Mouse (Mus musculus) bone marrow macrophage, adult 2 months (primary cell): ENCODE results near the gene Ascl3. TPM values are rescaled to one million over a fixed set of nuclear protein-coding genes. Genes with fewer than 3 reads are reported as not detected.
A peak's percentile ranks its signal among the peaks of the same experiment; 100 is the strongest.

Source experiments
- H3K27ac ChIP-seq: 2 replicates; pipeline ENCODE4 v1.5.1; 2012; ENCODE audit warnings: low read depth, low read length; ENCODE audit not compliant: insufficient read depth
- H3K4me1 ChIP-seq: 2 replicates; pipeline ENCODE4 v1.6.1; 2012; ENCODE audit warnings: low read length; ENCODE audit not compliant: control insufficient read depth, insufficient read depth
- H3K4me3 ChIP-seq: 2 replicates; pipeline ENCODE4 v1.5.1; 2012; ENCODE audit warnings: mild to moderate bottlenecking, low read length, moderate library complexity; ENCODE audit not compliant: insufficient read depth
- CTCF ChIP-seq: IDR thresholded peaks from 2 replicates; pipeline ENCODE4 v1.5.1; 2012; ENCODE audit warnings: low read depth, mild to moderate bottlenecking, low read length, moderate library complexity
- POLR2A ChIP-seq: IDR thresholded peaks from 2 replicates; pipeline ENCODE4 v1.6.1; 2012; ENCODE audit warnings: mild to moderate bottlenecking, low read depth, low read length, borderline replicate concordance
- polyA plus RNA-seq: library from polyadenylated mRNA; stranded (reverse); fragments of >200 nt; gene quantifications from 2 replicates; pipeline ENCODE4 v1.2.4, GENCODE M21; 2012; ENCODE audit not compliant: missing spikeins, insufficient read depth, insufficient read length

Ascl3 gene
- polyA plus RNA-seq, 1 experiment, result not detected

DNA sequence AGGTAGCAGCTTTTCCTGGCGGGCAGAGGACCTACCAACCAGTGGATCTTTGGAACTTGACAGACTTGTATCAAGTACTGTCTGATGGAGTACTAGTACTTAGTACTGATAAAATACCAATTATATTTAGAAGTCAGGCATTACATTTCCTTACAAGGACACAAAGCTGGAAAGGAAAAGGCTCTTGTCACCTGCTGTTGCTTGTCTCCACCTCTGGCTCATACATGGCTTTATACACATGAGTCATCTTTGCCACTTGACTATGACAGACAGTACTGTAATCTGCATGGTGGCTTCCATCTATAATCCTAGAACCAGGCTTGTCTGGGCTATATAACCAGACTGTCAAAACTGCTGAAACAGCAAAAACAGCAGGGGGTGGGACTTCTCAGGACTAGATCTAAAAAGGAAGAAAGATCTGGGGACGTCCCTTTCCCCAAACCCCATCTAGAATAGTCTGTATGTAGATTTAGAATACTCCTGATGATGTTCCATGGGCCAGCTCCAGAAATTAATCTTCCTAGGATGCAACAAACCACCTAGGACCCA lies 18.0 kb downstream of the Ascl3 start:
- no peak for TF ChIP-seq CTCF
- no peak for TF ChIP-seq POLR2A

DNA sequence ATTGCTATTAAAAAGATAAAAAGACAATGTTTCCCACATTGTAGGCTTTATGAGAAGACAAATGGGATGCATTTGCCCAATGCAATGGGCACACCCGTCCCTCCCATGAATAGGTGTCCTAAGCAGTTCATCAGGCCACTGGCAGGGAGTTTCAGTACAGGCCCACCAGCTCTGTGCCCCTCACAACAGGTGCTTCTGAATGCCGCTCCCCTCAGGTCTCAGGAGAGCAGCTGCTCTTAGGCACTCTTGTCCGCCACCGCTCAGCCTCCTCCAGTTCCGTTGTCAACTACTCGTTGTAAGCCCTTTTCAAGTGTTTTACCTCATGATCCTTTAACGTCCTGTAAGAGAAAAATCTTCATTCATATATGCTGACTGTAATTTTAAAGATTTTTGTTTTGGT lies 19.3 kb downstream of the Ascl3 start:
- TF ChIP-seq POLR2A (no peak), CTCF (no peak)
- no peak overlapping the region for H3K27ac ChIP-seq
- H3K4me1 ChIP-seq, result peaks cover 24% of the 10 kb centered on the region
- H3K4me3 ChIP-seq, result no peak overlapping the region

More for the DNA sequence above, 18.0 kb downstream of the Ascl3 start:
- Histone ChIP-seq H3K27ac (no peak overlapping the region), H3K4me3 (no peak overlapping the region), H3K4me1 (peaks cover 14% of the 10 kb centered on the region)

DNA sequence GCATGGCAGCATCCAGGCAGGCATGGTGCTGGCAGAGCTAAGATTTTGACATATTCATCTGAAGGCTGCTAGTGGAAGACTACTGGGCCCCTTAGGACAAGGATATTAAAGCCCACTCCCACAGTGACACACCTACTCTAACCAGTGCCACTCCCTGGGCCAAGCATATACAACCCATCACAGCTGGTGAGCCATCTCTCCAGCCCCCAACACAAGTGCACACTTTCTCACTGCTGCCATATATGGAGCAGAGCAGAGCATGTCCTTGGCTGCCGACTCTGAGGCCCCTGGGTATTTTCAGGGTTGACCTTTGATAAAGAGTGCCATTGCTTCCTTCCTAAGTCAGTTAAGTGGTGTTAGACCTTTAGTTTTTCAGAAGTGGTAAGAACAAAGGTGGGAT lies 21.5 kb downstream of the Ascl3 start:
- no peak for TF ChIP-seq CTCF
- TF ChIP-seq POLR2A, result no peak
- H3K27ac ChIP-seq, result no peak overlapping the region

DNA sequence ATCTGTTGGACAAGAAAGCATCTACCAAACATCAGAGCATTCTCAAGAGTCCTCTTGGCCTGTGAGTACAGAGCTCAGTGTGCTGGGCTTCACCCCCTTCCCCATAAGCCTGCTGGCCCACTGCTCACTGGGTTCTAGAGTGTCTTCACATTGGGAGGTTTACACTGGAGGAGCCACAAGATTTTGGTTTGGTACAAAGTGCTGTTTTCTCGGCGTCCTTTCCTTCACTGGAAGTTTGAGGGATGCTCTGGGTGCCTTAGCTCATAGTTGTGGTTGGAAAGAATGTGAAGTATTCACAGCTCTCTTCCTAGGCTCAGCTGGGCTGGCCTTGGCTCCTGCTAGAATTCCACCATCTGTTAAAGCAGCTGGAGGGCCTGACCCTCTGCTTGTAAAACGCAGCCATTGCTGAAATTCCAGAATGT lies 22.6 kb downstream of the Ascl3 start:
- peaks cover 42% of the 10 kb centered on the region for H3K4me1 ChIP-seq
- H3K27ac ChIP-seq, result no peak overlapping the region
- no peak for TF ChIP-seq POLR2A
- H3K4me3 ChIP-seq, result no peak overlapping the region

More for the DNA sequence above, 21.5 kb downstream of the Ascl3 start:
- Histone ChIP-seq H3K4me3 (no peak overlapping the region), H3K4me1 (peaks cover 38% of the 10 kb centered on the region)

DNA sequence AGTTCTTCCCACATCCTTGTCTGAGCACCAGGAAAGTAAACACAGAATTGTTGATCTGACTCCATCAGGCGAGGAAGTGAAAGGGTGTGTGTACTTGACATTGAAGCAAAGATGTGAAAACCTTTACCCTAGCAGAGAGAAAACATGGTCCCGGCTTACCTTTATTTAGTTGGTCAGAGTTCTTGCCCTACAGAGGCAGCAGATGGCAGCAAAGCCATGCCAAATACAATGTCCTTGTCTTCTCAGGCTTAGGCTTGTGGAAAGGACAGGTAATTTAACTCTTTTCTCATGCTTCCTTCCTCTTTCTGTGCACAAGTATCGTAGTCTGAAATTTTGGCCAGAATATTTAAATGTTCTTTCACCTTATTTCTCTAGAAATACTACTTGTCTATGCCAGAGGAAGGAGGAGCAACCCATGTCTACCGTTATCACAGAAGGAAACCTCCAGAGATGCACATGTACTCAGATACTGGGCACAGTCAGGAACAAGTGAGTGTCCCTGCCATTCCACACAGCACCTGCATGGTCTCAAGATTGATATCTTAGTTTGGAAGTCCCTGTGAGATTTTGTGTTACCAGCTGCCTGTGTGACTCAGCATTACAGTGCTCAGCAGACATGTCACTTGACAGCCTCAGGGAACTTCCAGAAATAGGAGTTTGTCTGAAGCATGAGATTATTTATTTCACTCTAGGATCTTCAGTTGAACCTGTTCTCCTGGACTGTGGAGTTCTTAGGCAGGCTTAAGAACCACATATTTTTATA lies 24.3 kb downstream of the Ascl3 start:
- TF ChIP-seq POLR2A (no peak), CTCF (no peak)
- peak overlapping the region; percentile 61 for H3K27ac ChIP-seq
- peaks cover 39% of the 10 kb centered on the region for H3K4me1 ChIP-seq
- no peak overlapping the region for H3K4me3 ChIP-seq

DNA sequence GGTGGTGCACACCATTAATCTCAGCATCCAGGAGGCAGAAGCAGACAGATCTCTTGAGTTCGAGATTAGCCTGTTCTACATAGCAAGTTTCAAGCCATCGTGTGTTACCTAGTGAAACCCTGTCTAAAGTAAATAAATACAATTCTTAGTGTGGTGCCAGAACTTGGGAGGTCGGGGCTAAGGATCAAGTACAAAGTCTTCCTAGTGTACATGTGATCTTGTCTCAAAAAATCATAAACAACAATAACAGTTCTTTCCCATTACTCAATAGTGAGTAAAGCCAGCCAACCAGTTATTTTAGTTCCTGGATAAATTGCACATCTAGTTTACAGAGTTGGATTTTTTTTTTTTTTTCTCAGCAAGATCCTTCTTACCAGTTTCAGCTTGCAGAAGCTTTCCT lies 27.1 kb downstream of the Ascl3 start:
- Histone ChIP-seq H3K4me1 (peaks cover 39% of the 10 kb centered on the region), H3K4me3 (peak overlapping the region; percentile 94), H3K27ac (0 out of 2 replicates have a peak overlapping the region, but pooled peaks have one; percentile 24)
- no peak for TF ChIP-seq CTCF
- no peak for TF ChIP-seq POLR2A

DNA sequence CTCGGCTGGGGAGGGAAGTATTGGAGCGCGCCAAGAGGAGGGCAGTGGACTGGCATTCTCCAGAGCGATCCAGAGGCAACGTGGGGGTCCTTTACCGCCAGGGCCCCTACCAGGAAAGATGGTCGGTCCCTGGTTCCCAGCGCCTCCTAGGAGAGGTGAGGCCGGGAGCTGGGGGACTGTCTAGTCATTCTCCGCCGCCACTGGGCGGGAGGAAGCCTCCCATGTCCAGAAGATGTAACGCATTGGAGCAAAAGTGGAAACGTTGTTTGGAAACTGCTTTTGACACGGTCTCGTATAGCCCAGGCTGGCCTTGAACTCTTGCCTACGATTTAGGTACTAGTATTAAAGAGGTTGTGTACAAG lies 27.5 kb downstream of the Ascl3 start:
- no peak for TF ChIP-seq CTCF
- TF ChIP-seq POLR2A, result no peak
- Histone ChIP-seq H3K4me3 (peak overlapping the region; percentile 94), H3K4me1 (peaks cover 39% of the 10 kb centered on the region), H3K27ac (peak overlapping the region; percentile 68)

DNA sequence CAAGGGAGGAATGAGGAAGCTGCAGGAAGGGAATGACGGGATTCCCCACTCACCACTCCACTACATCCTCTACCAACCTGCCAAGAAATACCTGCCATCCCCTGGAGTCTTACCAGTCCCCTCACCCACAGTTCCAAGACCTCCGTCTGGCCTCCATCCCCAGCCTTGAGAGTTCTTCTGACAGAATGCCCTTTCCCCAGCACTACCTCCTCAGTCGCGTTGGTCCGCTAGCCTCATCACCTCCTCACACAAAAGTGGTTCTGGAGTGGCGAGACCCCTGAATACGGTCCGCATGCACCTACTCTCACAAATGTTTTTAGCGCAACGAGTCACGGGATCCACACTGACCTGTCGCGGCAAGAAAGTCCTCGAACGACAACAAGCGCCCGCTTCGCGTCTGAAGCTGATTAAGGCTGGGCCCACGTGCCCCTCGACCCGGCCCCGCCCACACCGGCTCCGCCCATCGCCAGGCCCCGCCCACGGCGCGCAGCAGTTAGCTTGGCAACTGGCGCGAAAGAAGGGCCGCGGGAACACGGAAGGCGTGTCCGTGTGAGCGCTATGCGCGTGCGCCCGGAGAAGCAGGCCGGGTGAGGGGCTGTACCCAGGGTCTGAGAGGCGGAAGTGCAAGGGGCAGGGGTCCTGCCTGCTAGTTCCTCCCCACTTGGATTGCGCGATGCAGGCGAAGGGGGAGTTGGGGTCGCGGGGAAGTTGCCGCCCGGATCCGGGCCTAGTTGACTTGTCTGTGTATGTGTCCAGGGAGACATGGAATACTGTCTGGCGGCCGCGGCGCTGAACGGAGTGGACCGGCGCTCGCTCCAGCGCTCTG lies 28.1 kb downstream of the Ascl3 start, which contains the start of the genes St5 and Akip1:
St5 (minus strand) TSS at position 416 of the 826 bp plus-strand sequence.
Akip1 (plus strand) TSS at position 501 of the 826 bp plus-strand sequence.
- Histone ChIP-seq H3K4me1 (peaks cover 38% of the 10 kb centered on the region), H3K27ac (peak within 1 kb of the TSS; percentile 68), H3K4me3 (peak within 1 kb of the TSS; percentile 94)

DNA sequence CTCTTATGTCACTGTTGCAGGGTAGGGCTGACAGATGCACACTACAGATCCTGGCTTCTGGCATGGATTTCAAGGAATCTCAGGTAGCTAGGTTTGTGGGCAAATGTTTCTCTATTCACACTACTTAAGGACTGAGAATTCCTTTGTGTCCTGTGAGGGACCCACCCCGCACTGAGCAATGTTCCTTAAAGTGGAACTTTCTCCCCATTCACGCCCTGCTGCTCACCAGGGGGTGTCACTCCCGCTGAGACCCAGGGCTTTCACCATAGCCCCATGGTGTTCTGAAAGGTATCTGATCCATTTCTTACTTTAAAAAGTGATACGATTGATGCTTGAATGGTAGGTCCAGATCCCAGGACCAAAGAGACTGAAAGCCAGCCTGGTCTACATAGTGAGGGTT lies 28.8 kb downstream of the Ascl3 start:
- no peak for TF ChIP-seq POLR2A
- TF ChIP-seq CTCF, result no peak
- Histone ChIP-seq H3K4me3 (no peak overlapping the region), H3K27ac (no peak overlapping the region), H3K4me1 (peaks cover 31% of the 10 kb centered on the region)

More for the DNA sequence above, 28.1 kb downstream of the Ascl3 start, which contains the start of the genes St5 and Akip1:
- TF ChIP-seq CTCF (no peak), POLR2A (no peak; the same call in 1 of the 2 replicates)
